ENCODE assay signal across 17 mouse cellular contexts in the genomic region with DNA sequence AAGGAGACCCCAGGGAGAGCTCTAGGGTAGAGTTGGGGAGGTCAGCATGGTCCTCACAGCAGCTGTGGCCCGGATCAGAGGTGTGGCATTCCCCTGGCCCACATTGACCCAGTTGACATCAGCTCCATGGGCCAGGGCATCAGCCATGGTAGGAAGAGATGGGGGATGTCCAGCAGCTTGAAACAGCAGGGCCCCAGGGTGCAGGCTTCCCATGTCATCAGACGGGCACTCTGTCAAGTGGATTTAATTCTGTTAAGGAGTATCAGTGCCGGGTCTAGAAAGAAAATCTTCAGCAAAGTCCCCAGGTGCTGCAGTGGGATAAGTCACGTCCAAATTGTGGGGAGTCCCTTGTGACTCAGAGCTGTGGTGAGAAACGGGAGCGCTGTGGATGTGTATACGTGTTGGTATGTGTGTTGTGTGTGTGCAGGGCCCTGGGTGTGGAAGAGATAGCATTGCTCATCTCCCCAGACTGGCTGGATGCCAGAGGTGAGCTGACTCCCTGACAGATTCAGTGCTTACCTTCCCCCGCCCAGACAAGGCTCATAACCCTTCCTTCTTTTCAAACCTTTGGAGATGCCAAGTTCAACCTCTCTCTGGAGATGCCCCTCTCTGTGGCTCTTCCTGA. TPM values are rescaled to one million over a fixed set of nuclear protein-coding genes. Genes with fewer than 3 reads are reported as not detected.
DNase-seq lines count a peak whose midpoint lies in the region; ATAC-seq and TF ChIP-seq lines count a peak whose summit lies in the region.
"Had no signal": no experiment of that assay in that cellular context is flagged by ENCODE, and none has a peak within 500 bp of the region (broad histone marks: within the 10 kb centered on the region; RNA-seq: fewer than 3 reads in every experiment).

No protein-coding gene starts in this region.

- intact Hi-C loops in gastrocnemius, adult 2 months (cut with DNase I): no loop called here

- H3K4me3 ChIP-seq in gastrocnemius, adult 2 months: no peak overlapping the region
- H3K4me3 ChIP-seq in kidney, postnatal 0 days (replicated peaks; ENCODE audit: low read depth, low read length): no peak overlapping the region
- H3K4me3 ChIP-seq: liver, embryonic 12.5 days; neural tube, embryonic 13.5 days had no signal

- 82% methylated on average over 8 of the region's 8 CpGs for WGBS in kidney, postnatal 0 days

- TF ChIP-seq CTCF in gastrocnemius, adult 2 months (IDR thresholded peaks at IDR 0.05): no peak
- no peak for TF ChIP-seq CTCF in kidney, postnatal 0 days (IDR thresholded peaks at IDR 0.05; ENCODE audit: low read depth)

- peaks cover 21% of the 10 kb centered on the region for H3K4me1 ChIP-seq in kidney, postnatal 0 days (replicated peaks; ENCODE audit: insufficient read depth, low read length)

- no peak overlapping the region for H3K9ac ChIP-seq in kidney, postnatal 0 days (ENCODE audit: low read depth, low read length)
- H3K9ac ChIP-seq: hindbrain, embryonic 14.5 days; liver, embryonic 12.5 days; neural tube, embryonic 13.5 days had no signal

- no peak for DNase-seq in gastrocnemius, adult 2 months
- no peak for DNase-seq in gastrocnemius, postnatal 25 days
- no peak for DNase-seq in kidney, postnatal 0 days (ENCODE audit: low spot score)
- no peak for DNase-seq in kidney, adult 18-20 months
- DNase-seq in 3T3-L1 (ENCODE audit: low read depth, low spot score): peak; percentile 78
- DNase-seq in heart, postnatal 4 days: peak; percentile 37
- DNase-seq in ovary, postnatal 14 days (ENCODE audit: low spot score): no peak
- DNase-seq in cerebellum, postnatal 4 days (ENCODE audit: low spot score in 2 of 2): no peak
- DNase-seq: gastrocnemius, postnatal 36 days had no signal

- H3K9me3 ChIP-seq in kidney, postnatal 0 days (replicated peaks; ENCODE audit: low read length): no peaks in the 10 kb centered on the region
- H3K9me3 ChIP-seq: liver, embryonic 12.5 days; neural tube, embryonic 13.5 days had no signal

- no peak for ATAC-seq in kidney, postnatal 0 days (replicated peaks; ENCODE audit: low FRiP score, low read depth)
- ATAC-seq: CD4-positive, CD25-positive, alpha-beta regulatory T cell, adult 4 months; liver, embryonic 12.5 days; midbrain, embryonic 16.5 days had no signal

- no peak overlapping the region for H3K4me2 ChIP-seq in kidney, postnatal 0 days (ENCODE audit: low read length)
- H3K4me2 ChIP-seq: hindbrain, embryonic 14.5 days; liver, embryonic 12.5 days; neural tube, embryonic 13.5 days had no signal

- peak overlapping the region; percentile 72; the same call in 1 of the 2 replicates for H3K27ac ChIP-seq in gastrocnemius, adult 2 months
- peak overlapping the region; percentile 2; the same call in 1 of the 2 replicates for H3K27ac ChIP-seq in kidney, postnatal 0 days
- H3K27ac ChIP-seq: hindbrain, embryonic 14.5 days; neural tube, embryonic 13.5 days had no signal

- no peaks in the 10 kb centered on the region for H3K36me3 ChIP-seq in kidney, postnatal 0 days (ENCODE audit: insufficient read depth, low read length)
- H3K36me3 ChIP-seq: liver, embryonic 12.5 days; neural tube, embryonic 13.5 days had no signal

- H3K27me3 ChIP-seq in kidney, postnatal 0 days (ENCODE audit: insufficient read depth, low read length): no peaks in the 10 kb centered on the region
- H3K27me3 ChIP-seq: liver, embryonic 12.5 days had no signal

RNA-seq across cellular contexts. Expression of a gene that starts 2.4 kb away (rescaled TPM):
- 1 to 10 TPM; 1.3 to 1.7 TPM for total RNA-seq in gastrocnemius, adult 2 months (2021)
- 1 to 10 TPM; 1.7 to 2.2 TPM for total RNA-seq in gastrocnemius, postnatal 25 days (2021)
- 7.7 and 7.8 TPM in 2 replicates for polyA plus RNA-seq in kidney, postnatal 0 days (2015; fragmentation: Nextera tagmentation; extraction: Ambion mirVana)
- 1 to 10 TPM; 3.3 TPM for total RNA-seq in heart, postnatal 4 days (2021)

RNA-seq across cellular contexts. Expression of a gene that starts 5.8 kb away (rescaled TPM):
- total RNA-seq in gastrocnemius, adult 2 months (2021): not detected
- not detected for total RNA-seq in gastrocnemius, postnatal 25 days (2021)
- polyA plus RNA-seq in kidney, postnatal 0 days (2015; fragmentation: Nextera tagmentation; extraction: Ambion mirVana): not detected in 2 replicates
- not detected for total RNA-seq in heart, postnatal 4 days (2021)
- total RNA-seq: adrenal gland, adult 18-20 months; gastrocnemius, postnatal 36 days had no signal
- polyA plus RNA-seq: CD4-positive, CD25-positive, alpha-beta regulatory T cell, adult 4 months; cortical plate, adult 2 months; hindbrain, embryonic 14.5 days; large intestine, adult 2 months; liver, embryonic 12.5 days; midbrain, embryonic 16.5 days; neural tube, embryonic 13.5 days had no signal

RNA-seq across cellular contexts. Expression of a gene that starts 11.7 kb away (rescaled TPM):
- total RNA-seq in gastrocnemius, adult 2 months (2021): under 1 TPM in 1 of 2 experiments, not detected in 1; 0.08 TPM
- total RNA-seq in gastrocnemius, postnatal 25 days (2021): under 1 TPM; 0.26 to 0.38 TPM
- polyA plus RNA-seq in kidney, postnatal 0 days (2015; fragmentation: Nextera tagmentation; extraction: Ambion mirVana): 0.33 and 0.48 TPM in 2 replicates
- total RNA-seq in heart, postnatal 4 days (2021): 1 to 10 TPM; 2.8 to 3.2 TPM

RNA-seq across cellular contexts. Expression of a gene that starts 17.1 kb away (rescaled TPM):
- under 1 TPM in 1 of 2 experiments, not detected in 1; 0.33 TPM for total RNA-seq in gastrocnemius, adult 2 months (2021)
- not detected for total RNA-seq in gastrocnemius, postnatal 25 days (2021)
- 12.5 and 13.0 TPM in 2 replicates for polyA plus RNA-seq in kidney, postnatal 0 days (2015; fragmentation: Nextera tagmentation; extraction: Ambion mirVana)
- total RNA-seq in heart, postnatal 4 days (2021): 1 to 10 TPM; 5.2 to 6.2 TPM

RNA-seq across cellular contexts. Expression of a gene that starts 17.2 kb away (rescaled TPM):
- 10 to 100 TPM; 25.2 to 33.5 TPM for total RNA-seq in gastrocnemius, adult 2 months (2021)
- total RNA-seq in gastrocnemius, postnatal 25 days (2021): 10 to 100 TPM; 25.4 to 26.0 TPM
- polyA plus RNA-seq in kidney, postnatal 0 days (2015; fragmentation: Nextera tagmentation; extraction: Ambion mirVana): 9.7 and 12.7 TPM in 2 replicates
- total RNA-seq in heart, postnatal 4 days (2021): 10 to 100 TPM; 45.8 to 48.5 TPM

Comparison
In these comparisons a context has a peak if more than half of its experiments do, and no peak if none do; other contexts are left out.
1. DNase-seq: peak in 3T3-L1 (single experiment) and heart, postnatal 4 days (single experiment); none in gastrocnemius, adult 2 months (single experiment), gastrocnemius, postnatal 25 days (single experiment), kidney, postnatal 0 days (single experiment), kidney, adult 18-20 months (single experiment), ovary, postnatal 14 days (single experiment) and cerebellum, postnatal 4 days (0 of 2).